Mouse (Mus musculus) E14TG2a.4 (cell line): Measurements from ENCODE around the gene BC024978.

ENCODE experiments used
- CTCF ChIP-seq: conservative IDR thresholded peaks from 2 replicates; pipeline ENCODE4 v1.5.1; 2014; ENCODE audit warnings: low read length
- NANOG ChIP-seq: IDR thresholded peaks from 2 replicates; pipeline ENCODE4 v1.6.1; 2014; ENCODE audit warnings: borderline replicate concordance, low read length, mixed read lengths
- POU5F1 ChIP-seq: IDR thresholded peaks from 2 replicates; pipeline ENCODE4 v1.6.1; 2014; ENCODE audit warnings: low read length, borderline replicate concordance

- no peak for TF ChIP-seq CTCF
- TF ChIP-seq POU5F1, result no peak
- no peak for TF ChIP-seq NANOG
Measured at GRCm38 (mm10) chr7:27165007-27165655, 30.4 kb upstream of the BC024978 start.
